Mouse (Mus musculus) granulocyte monocyte progenitor cell, adult 5-6 weeks (primary cell): ENCODE measurements around the gene Fem1b. TPM values are rescaled to one million over a fixed set of nuclear protein-coding genes. Genes with fewer than 3 reads are reported as not detected.
"Not testable (repeated sequence)": the region's sequence is repeated elsewhere in the genome, so short reads cannot be mapped to it uniquely, and the experiment has no call there.

Source experiments
- ATAC-seq: replicated peaks from 2 replicates; pipeline ENCODE4 v1.8.0; 2016; ENCODE audit warnings: mild to moderate bottlenecking, moderate TSS enrichment, inconsistent platforms; ENCODE audit not compliant: poor library complexity, severe bottlenecking
- total RNA-seq, 2 experiments: library from RNA; stranded (forward) in 1 of 2; stranded (reverse) in 1 of 2; fragments of 200-712, 200-1000 nt in 1 of 2; fragments of >200 nt in 1 of 2; fragmentation: Nextera tagmentation in 1 of 2; gene quantifications; 2 replicates each; pipeline ENCODE4 v1.2.3; 2014 to 2017

The Fem1b gene
- total RNA-seq, 2 experiments from 2014 or later = 27.5 to 43.9 TPM

GRCm38 (mm10) chr9:62828662-62829086 lies 16.9 kb upstream of the Fem1b start:
- peak; percentile 100 for ATAC-seq

DNA sequence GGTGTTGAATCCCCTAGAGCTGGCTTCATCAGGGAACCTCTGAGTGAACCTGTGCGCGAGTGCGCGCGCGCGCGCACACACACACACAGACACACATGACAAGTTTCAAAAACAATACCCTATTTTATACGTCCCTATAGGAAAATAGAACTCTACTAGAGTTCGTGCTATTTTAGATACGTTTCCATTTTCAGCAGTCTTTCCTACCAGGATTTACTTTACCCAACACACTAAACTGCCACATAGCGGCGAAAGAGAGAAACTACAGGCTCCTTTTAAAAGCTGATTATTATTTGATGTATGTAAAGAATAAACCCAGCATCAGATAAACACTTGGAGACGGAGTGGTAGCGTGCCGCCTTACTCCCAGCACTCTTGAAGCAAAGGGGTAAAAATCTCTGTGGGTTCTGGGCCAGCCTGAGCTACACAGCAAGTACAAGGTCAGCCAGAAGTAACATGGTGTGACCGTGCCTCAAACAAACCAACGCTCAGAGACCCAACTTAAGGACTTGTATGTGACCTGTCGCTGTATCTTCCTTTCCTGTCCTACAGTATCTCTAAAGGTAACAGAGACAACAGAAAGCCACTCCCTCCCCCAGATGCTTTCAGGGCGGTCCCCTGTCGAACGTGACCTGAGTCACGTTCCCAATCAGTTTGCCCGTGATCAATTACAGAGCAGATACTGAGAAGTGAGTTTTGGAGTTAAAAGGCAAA lies 16.4 kb upstream of the Fem1b start:
- ATAC-seq = 0 out of 2 replicates have a peak, but pooled peaks have one; percentile 13

DNA sequence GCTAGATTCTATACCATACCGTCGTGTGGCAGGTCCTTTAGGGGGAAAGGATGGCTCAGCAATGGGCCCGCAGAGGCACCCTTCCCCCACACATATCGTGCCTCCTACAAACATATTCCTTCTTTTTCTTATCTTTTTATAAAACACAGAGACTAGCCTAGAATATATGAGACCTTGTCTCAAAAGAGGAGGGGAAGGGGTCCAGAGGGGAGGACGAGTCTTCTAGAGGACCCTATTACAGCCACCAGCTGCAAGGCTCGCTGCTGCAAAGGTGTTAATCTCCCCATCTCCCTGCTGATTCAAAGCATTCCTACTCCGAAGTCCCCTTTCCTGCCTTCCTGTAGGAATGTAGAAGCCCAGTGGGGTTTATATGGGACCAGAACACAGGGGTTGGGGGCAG lies 14.7 kb upstream of the Fem1b start:
- no peak for ATAC-seq

DNA sequence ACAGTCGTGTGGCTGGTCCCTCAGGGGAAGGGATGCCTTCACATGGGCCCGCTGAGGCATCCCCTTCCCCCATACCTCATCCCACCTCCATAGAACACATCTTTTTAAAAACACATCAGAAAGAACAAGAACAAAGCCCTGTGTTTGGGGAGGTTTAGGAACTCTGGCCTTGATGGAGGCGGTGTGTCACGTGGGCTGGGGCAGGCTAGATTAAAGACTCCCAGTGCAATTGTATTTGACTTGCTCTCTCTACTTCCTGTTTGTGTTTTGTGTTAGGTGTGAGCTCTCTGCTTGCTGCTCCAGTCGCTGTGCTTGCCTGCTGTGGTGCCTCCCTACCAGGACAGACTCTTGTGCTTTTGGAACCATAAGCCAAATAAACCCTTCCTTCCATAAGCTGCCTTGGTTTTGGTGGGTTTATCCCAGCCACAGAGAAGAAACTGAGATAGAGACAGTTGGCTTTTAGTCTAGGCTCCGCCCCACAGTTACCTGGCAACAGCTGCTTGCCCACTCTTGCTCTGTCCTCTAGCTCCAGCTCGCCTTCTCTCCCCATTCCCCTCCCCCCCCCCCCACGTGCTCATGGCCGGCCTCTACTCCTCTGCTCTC lies 14.2 kb upstream of the Fem1b start:
- no peak for ATAC-seq

GRCm38 (mm10) chr9:62821811-62822210 lies 10.1 kb upstream of the Fem1b start:
- ATAC-seq = no peak

DNA sequence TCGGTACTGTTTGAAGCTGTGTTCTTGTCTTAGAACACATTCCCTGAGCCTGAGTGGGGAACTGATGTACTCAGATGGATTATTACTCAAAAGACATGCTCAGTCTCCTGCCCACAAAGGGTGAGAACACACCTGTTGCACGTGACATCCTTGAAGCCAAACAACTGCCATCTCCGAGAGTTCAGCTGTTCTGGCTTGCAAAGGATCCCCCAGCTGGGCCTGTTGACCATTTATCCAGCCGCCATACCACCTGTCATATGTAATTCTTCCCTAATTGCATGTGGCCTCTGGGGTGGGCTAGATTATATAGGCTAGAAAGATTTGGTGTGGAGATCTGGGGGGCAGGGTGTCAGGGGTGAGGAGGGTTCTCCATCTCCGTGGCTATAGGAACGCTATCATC lies 9.1 kb upstream of the Fem1b start:
- no peak for ATAC-seq

GRCm38 (mm10) chr9:62819910-62820309 lies 8.2 kb upstream of the Fem1b start:
- ATAC-seq = not testable (repeated sequence)

DNA sequence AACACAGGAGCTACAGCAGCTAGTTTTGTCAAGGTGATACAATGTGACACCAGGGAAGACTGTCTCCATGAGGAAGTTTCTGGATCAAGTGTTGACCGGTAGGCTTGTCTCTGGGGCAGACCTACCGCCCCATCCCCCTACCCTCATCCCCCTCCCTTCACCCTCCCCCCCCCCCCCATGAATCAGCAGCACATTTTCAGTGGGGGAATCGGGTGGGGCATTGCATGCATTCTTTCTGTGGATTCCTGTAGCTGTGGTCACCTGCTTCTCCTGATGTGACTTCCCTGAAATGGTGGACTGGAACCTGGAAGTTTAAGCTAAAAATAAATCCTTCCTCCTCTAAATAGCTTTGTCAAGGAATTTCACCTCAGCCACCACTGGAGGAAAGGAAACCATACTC lies 7.8 kb upstream of the Fem1b start:
- ATAC-seq = no peak

- no peak for ATAC-seq
These were observed 6.3 kb upstream of the Fem1b start for GRCm38 (mm10) chr9:62817828-62818614.

GRCm38 (mm10) chr9:62817099-62817571 lies 5.4 kb upstream of the Fem1b start:
- ATAC-seq = peak; percentile 33; the same call in 1 of the 2 replicates

DNA sequence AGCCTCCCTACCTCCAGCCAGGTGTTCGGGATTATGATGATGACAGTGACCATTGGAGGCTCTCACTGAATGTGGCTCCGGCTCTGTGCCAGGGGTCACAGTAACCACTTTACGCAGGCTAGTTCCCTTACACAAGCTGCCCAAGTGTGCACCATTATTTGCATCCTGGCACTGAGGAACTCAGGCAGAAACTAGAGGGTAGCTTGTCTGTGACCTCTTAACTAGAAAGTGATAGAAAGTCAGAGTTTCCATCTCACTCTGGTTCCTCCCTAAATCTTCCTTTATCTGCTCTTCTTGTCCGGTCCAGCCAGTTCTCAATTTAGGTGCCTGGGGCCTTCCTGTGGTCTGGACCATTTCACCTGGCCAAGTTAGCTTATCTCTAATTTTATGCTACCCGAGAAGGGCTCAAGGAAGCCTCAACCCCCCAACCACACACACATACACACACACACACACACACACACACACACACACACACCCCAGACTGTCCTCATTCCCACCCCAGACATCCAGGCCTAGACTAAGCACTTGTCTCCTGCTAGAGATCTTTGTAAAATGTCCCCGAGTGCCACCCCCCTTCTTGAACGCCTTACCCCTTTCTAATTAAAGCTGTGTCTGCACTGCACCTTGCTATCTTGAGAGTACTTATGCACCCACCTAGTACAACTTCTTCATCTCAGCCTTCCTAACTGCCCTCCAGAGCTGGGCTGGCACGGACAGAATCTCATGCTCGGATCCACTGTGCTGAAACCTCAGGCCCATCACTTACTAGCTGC lies 4.8 kb upstream of the Fem1b start:
- no peak for ATAC-seq

- no peak for ATAC-seq
These were observed 3.0 kb upstream of the Fem1b start for GRCm38 (mm10) chr9:62814751-62815150.

DNA sequence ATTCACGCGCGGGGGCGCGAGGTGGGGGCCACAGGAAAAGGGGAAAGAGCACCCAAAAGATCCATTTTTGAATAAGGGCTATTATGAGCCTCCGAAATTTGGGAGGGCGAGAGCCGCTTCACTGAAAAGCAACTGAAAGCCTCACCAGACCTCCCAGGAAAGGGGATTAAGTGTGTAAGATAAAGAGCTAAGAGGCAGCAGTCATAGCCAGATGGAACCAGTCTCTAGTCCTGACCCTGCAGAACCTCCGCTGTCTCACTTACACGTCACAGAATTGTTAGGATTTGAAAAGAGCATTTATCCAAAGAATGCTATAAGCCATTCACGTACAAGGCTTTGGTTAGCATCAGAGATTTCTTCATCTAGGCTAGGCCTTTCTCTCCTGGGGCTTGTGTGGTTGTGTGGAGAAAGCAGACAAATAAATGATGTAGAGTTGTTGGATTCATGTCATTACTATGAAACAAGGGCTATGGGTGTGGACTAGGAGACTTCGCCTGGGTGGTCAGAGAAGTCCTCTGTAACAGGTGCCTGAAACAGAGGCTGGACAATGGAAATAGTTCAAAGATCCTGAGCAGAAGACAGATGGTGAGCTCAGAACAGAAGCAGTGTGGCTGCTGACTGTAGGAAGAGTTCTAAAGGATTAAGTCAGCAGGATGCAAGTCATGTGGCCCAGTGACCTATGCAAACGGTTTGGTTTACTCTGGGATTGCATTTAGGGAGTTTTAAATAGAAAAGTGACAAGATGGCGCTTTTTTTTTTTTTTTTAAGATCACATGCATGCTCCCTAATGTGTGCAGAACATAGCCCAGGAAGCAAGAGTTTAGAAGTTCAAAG lies 699 bp upstream of the Fem1b start:
- ATAC-seq = no peak

DNA sequence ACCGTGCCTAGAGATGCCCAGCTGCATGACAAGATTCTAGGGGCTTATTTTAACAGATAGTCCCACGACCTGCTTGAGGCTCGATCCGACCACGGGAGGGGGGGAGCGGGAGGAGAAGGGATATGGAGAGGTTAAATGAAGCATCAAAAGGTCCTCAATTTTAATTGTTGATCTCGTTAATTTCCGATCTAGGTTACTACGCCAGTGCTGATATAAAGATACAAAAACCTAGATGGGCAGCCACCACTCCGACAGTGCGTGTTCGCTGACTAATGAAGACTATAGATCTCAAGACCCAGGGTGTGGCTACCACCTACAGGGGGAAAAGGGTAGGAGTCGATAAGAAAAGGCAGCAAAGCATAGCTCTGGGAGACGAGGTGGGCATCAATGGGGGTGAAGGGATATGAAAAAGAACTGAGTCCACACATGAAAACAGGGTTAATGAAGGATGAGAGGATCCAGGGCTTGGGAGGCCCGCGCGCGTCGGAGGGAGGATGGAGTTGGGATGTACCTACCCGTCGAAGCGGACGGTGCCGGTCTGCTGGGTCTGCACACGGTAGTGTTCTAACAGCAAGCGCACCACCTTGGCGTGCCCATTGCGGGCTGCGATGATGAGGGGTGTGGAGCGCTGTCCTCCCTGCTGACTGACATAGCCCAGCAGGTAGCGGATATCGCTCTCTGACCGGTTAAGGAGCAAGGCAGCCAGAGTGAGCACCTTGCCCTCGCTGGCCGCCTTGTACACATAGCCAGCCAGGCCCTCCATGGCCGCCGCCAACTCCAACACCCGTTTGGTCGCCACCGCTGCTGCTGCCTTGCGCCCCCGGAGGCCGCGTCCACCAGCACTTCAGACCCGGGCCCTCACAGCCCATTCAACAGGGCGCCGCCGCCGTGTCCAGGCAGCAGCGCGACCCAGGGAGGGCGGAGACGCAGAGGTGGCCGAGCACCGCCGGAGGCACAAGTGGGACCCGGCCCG lies 905 bp downstream of the Fem1b start:
- ATAC-seq = peak; percentile 41

- no peak for ATAC-seq
These were observed 1.6 kb downstream of the Fem1b start for GRCm38 (mm10) chr9:62810095-62810494.

GRCm38 (mm10) chr9:62799218-62799617 lies 12.5 kb downstream of the Fem1b start:
- ATAC-seq = not testable (repeated sequence)

DNA sequence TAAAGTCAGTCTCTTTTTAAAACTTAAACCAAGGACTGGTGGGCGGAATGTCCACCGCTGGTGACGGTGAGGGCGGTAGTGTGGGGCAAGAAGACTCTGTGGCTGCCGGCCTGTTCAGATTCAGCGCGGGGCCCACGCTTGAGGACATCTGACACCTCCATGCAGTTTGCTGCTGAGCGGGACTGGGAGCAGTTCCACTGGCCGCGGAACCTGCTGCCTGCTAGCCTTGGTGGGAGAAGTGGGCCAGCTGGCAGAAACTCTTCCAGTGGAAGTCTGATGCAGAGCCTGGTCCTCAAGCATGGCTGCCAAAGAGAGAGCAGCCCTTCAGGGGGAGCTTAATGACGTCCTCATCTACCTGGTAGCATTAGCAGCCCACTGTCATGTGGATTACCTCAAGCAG lies 21.9 kb downstream of the Fem1b start:
- no peak for ATAC-seq

GRCm38 (mm10) chr9:62786721-62787120 lies 25.0 kb downstream of the Fem1b start:
- ATAC-seq = no peak
